Mouse (Mus musculus): ENCODE results near the gene Pip5k1c. TPM values are rescaled to one million over a fixed set of nuclear protein-coding genes. Genes with fewer than 3 reads are reported as not detected.

The Pip5k1c gene
- 13.9 and 14.7 TPM in 2 replicates for polyA plus RNA-seq (2015; fragmentation: Nextera tagmentation; extraction: Ambion mirVana)

DNA sequence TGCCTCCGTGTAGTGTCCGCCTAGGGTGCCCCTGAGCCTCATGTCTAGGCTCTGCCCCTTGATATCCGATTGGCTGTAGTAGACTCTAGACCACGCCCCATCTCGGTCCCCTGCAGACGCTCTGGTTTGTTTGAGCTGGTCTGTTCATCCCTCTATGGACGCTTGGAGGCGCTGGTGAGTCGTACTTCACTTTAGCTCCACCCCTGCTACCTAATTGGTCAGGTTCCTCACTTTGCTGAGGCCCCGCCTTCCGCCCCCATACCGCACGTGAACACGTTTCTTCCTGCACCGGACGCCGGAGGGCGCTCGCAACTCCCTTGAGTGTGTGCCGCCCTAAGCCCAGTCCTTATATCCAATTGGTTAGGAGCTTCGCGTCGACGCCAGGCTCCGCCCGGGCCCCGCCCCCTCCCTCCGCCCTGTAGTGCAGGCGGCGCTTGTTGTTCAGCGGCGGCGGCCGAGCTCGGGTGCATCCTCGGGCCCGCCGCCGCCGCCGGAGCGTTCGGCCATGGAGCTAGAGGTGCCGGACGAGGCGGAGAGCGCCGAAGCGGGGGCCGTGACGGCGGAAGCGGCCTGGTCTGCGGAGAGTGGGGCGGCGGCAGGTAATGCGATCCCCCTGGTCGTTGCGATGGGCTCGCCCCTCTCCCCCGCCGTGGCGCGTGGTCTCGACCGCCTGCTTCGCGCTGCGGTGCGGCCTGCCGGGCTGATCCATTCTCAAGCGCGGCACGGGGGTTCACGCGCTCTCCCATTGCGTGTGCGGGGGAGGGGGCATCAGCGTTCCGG lies at the start of gene Pip5k1c:
Gene Pip5k1c, plus strand, starts transcription at position 410 of the 780 bp plus-strand sequence.
- peak within 1 kb of the TSS; percentile 86 for H3K9ac ChIP-seq (ENCODE audit: low read depth, low read length)
- H3K9me3 ChIP-seq (replicated peaks; ENCODE audit: control insufficient read depth, low read length), result no peaks in the 10 kb centered on the region
- peak; percentile 94 for ATAC-seq (ENCODE audit: low read depth)
- H3K4me2 ChIP-seq (ENCODE audit: low read depth, low read length), result peak within 1 kb of the TSS; percentile 97
- under 1% methylated on average over 79 of the region's 80 CpGs for WGBS (ENCODE audit: insufficient replicate concordance)
- H3K27me3 ChIP-seq (ENCODE audit: control insufficient read depth, insufficient read depth, low read depth, low read length), result no peaks in the 10 kb centered on the region; the same call in 1 of the 2 replicates
- peak within 1 kb of the TSS; percentile 71 for H3K4me3 ChIP-seq (ENCODE audit: low read depth, low read length)
- H3K27ac ChIP-seq (ENCODE audit: low read length), result peak within 1 kb of the TSS; percentile 89
- H3K36me3 ChIP-seq (ENCODE audit: control insufficient read depth, insufficient read depth), result no peaks in the 10 kb centered on the region
- peaks cover 72% of the 10 kb centered on the region for H3K4me1 ChIP-seq (ENCODE audit: control insufficient read depth, low read depth, low read length)

DNA sequence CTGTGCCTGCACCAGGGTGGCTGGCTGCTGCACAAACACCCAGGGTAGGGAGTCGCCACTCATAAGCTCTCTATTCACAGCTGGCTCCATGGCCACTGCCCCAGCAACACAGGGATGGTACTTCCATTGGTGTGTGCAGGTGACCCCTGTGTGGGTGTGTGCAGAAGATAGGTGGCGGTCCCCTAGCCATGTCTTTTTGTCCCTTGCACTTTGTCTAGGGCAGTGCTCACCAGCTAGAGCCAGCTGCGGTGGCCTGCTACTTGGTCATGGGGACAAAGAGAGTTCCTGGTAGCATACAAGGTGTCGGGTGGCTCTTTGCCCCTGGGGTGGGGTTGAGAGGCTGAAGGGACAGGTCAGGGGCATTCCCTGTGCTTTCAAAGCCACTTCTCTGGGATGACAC lies 48.6 kb upstream of the Pip5k1c start:
- H3K4me3 ChIP-seq (ENCODE audit: low read depth, low read length), result no peak overlapping the region
- WGBS (ENCODE audit: insufficient replicate concordance), result 68% methylated on average over 4 of the region's 4 CpGs
- no peaks in the 10 kb centered on the region for H3K9me3 ChIP-seq (replicated peaks; ENCODE audit: control insufficient read depth, low read length)
- H3K9ac ChIP-seq (ENCODE audit: low read depth, low read length), result no peak overlapping the region
- H3K4me2 ChIP-seq (ENCODE audit: low read depth, low read length), result no peak overlapping the region
- no peaks in the 10 kb centered on the region for H3K36me3 ChIP-seq (ENCODE audit: control insufficient read depth, insufficient read depth)
- H3K27me3 ChIP-seq (ENCODE audit: control insufficient read depth, insufficient read depth, low read depth, low read length), result peaks cover 39% of the 10 kb centered on the region
- no peak overlapping the region for H3K27ac ChIP-seq (ENCODE audit: low read length)
- no peaks in the 10 kb centered on the region; the same call in 1 of the 2 replicates for H3K4me1 ChIP-seq (ENCODE audit: control insufficient read depth, low read depth, low read length)
- no peak for ATAC-seq (ENCODE audit: low read depth)

DNA sequence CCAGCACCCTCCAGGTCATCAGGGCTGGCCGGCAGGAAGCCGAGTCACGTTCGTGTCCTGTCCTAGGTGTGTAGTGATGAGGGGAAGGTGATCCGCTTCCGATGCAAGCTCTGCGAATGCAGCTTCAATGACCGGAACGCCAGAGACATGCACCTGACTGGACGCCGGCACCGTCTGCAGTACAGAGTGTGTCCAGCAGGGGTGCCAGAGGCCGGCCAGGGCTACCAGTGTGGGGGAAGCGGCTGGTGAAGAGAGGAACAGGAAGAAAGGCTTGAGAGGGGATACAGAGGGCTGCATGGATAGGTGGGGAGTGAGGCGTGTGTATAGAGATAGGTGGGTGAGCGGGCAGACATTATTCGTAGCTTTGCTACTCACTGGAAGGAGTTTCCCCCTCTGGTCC lies 48.2 kb upstream of the Pip5k1c start:
- Histone ChIP-seq H3K9ac (ENCODE audit: low read depth, low read length) (no peak overlapping the region), H3K27me3 (ENCODE audit: control insufficient read depth, insufficient read depth, low read depth, low read length) (peaks cover 34% of the 10 kb centered on the region), H3K36me3 (ENCODE audit: control insufficient read depth, insufficient read depth) (no peaks in the 10 kb centered on the region), H3K27ac (ENCODE audit: low read length) (no peak overlapping the region), H3K4me1 (ENCODE audit: control insufficient read depth, low read depth, low read length) (no peaks in the 10 kb centered on the region; the same call in 1 of the 2 replicates), H3K9me3 (replicated peaks; ENCODE audit: control insufficient read depth, low read length) (no peaks in the 10 kb centered on the region), H3K4me2 (ENCODE audit: low read depth, low read length) (no peak overlapping the region), H3K4me3 (ENCODE audit: low read depth, low read length) (no peak overlapping the region)
- 4% methylated on average over 17 of the region's 17 CpGs for WGBS (ENCODE audit: insufficient replicate concordance)
- peak; percentile 27; the same call in 1 of the 2 replicates for ATAC-seq (ENCODE audit: low read depth)

DNA sequence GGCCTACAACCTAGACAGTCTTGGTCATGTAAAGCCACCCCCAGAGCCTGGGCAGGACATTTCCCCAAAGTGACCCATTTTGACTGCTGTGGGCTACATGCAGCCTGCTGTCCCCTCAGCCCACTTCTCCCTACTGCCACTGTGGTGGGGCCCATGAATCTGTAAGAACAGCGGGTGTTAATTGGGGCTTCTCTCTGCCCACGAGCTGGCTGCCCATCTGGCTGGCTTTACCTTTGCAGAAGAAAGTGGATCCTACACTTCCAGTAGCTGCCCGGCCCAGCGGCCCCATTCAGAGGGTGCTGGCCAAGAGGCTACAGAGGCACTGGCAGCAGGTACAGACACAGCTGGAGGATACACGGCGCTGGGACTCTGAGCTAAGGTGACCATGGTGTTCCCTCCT lies 47.6 kb upstream of the Pip5k1c start:
- Histone ChIP-seq H3K9me3 (replicated peaks; ENCODE audit: control insufficient read depth, low read length) (no peaks in the 10 kb centered on the region), H3K4me2 (ENCODE audit: low read depth, low read length) (no peak overlapping the region), H3K4me1 (ENCODE audit: control insufficient read depth, low read depth, low read length) (no peaks in the 10 kb centered on the region; the same call in 1 of the 2 replicates), H3K9ac (ENCODE audit: low read depth, low read length) (no peak overlapping the region), H3K4me3 (ENCODE audit: low read depth, low read length) (no peak overlapping the region), H3K36me3 (ENCODE audit: control insufficient read depth, insufficient read depth) (no peaks in the 10 kb centered on the region), H3K27me3 (ENCODE audit: control insufficient read depth, insufficient read depth, low read depth, low read length) (peaks cover 28% of the 10 kb centered on the region), H3K27ac (ENCODE audit: low read length) (no peak overlapping the region)
- no peak for ATAC-seq (ENCODE audit: low read depth)
- WGBS (ENCODE audit: insufficient replicate concordance), result 73% methylated on average over 6 of the region's 6 CpGs

DNA sequence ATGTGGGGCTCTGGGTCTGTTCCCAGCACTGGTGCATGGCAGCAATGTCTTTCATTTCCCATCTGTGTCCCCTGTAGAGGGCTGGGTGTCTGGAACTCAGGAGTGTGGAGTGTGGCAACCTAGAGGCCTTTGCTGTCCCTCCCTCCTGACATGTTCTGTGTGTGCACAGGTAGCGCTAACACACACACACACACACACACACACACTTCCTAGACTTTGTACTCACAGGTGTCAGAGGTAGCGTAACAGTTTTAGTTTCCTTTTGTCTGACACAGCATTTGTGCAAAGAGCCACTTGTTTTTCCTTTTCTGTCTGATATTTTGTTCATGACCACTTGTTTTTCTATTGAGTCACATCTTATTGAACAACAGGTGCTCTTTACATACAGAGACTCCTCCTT lies 45.0 kb upstream of the Pip5k1c start:
- Histone ChIP-seq H3K4me2 (ENCODE audit: low read depth, low read length) (no peak overlapping the region), H3K36me3 (ENCODE audit: control insufficient read depth, insufficient read depth) (no peaks in the 10 kb centered on the region), H3K9ac (ENCODE audit: low read depth, low read length) (no peak overlapping the region), H3K27ac (ENCODE audit: low read length) (no peak overlapping the region), H3K4me3 (ENCODE audit: low read depth, low read length) (no peak overlapping the region), H3K9me3 (replicated peaks; ENCODE audit: control insufficient read depth, low read length) (no peaks in the 10 kb centered on the region), H3K4me1 (ENCODE audit: control insufficient read depth, low read depth, low read length) (no peaks in the 10 kb centered on the region; the same call in 1 of the 2 replicates), H3K27me3 (ENCODE audit: control insufficient read depth, insufficient read depth, low read depth, low read length) (peaks cover 24% of the 10 kb centered on the region)
- ATAC-seq (ENCODE audit: low read depth), result no peak
- WGBS (ENCODE audit: insufficient replicate concordance), result 73% methylated on average over 2 of the region's 2 CpGs

DNA sequence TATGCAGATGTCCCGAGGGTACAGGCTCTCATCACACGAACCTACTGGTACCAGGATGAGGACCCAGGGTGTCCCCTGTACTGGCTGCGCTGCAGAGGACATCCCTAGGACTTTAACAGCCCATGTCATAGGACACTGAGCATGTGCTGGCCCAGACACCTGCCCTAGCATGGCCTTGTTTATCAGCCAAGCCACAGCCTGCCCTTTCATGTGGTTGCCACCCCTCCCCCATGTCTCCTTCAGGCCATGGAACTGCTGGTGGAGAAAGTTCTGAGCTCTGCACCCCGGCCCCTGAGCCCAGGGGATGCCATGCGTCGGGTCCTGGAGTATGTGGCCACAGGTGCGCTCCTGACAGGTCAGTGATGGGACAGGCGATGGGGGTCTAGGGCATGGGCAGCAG lies 43.3 kb upstream of the Pip5k1c start:
- Histone ChIP-seq H3K27ac (ENCODE audit: low read length) (no peak overlapping the region), H3K4me1 (ENCODE audit: control insufficient read depth, low read depth, low read length) (no peaks in the 10 kb centered on the region; the same call in 1 of the 2 replicates), H3K9ac (ENCODE audit: low read depth, low read length) (no peak overlapping the region), H3K9me3 (replicated peaks; ENCODE audit: control insufficient read depth, low read length) (no peaks in the 10 kb centered on the region), H3K4me3 (ENCODE audit: low read depth, low read length) (no peak overlapping the region), H3K36me3 (ENCODE audit: control insufficient read depth, insufficient read depth) (no peaks in the 10 kb centered on the region), H3K27me3 (ENCODE audit: control insufficient read depth, insufficient read depth, low read depth, low read length) (peaks cover 24% of the 10 kb centered on the region), H3K4me2 (ENCODE audit: low read depth, low read length) (no peak overlapping the region)
- WGBS (ENCODE audit: insufficient replicate concordance), result 65% methylated on average over 8 of the region's 8 CpGs
- 0 out of 2 replicates have a peak, but pooled peaks have one; percentile 6 for ATAC-seq (ENCODE audit: low read depth)

DNA sequence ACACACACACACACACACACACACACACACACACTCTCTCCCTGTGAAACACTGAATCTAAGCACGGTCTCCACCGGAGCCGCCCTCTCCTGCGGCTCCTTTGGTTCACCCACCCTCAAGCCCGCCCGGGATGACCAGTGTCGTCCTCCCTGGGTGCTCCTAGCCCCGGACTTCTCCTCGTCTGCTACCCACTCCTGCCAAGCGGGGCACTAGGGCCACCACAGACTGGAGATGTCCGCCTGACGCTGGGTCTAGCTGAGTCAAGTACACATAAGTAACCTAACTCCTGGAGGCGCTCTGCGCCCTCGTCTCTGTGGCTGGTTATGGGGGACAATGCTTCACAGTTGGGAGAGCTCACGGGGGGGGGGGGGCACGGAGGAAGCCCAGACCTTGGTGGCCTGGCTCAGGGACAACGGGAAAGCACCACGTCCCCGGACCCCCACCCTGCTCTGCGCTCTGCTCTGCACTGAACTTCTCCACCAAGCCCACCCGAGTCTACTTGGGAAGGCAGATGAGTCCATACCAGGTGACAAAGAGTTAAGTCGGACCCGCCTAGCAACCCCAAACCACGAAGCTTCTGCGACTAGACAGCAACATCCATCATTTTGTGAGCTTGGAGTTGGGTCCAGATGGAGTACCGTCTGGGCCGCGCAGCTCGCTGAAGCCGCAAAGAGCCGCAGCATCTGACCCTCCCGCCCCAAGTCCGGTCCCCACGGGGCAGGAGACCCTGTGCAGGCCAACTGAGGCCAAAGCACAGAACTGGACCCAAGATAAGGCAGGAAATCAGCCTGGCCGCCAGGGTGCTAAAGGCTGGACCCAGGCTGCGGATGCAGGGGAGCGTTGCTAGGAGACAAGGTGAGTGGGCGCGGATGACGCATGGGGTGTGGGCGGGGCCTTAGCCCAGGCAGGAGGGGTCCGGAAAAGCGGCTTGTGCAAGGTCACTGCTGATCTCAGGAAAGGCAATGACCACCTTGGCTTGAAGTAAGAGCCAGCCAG lies 40.0 kb upstream of the Pip5k1c start, which contains the start of gene Matk:
Gene Matk, plus strand, starts transcription at position 512 of the 996 bp plus-strand sequence.
- Histone ChIP-seq H3K9ac (ENCODE audit: low read depth, low read length) (no peak within 1 kb of the TSS), H3K27ac (ENCODE audit: low read length) (no peak within 1 kb of the TSS)

DNA sequence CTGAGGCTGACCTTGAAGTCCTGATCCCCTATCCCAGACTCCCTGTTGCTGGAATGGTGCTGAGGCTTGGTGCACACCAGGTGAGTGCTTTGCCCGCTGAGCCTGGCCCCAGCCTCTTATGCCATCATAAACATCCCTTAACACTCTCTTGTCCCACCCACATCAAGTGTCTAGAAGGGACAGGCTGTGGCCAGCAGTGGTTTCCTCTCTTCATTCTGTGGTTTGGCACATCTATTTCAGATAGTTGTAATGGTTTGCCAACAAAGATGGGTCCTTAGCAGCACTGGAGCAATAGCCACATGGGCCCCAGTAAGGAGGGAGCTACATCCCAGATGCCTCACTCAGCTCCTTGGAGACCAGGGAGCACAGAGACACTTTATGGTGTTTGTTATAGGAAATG lies 37.9 kb upstream of the Pip5k1c start:
- no peak overlapping the region for H3K4me2 ChIP-seq (ENCODE audit: low read depth, low read length)
- H3K9me3 ChIP-seq (replicated peaks; ENCODE audit: control insufficient read depth, low read length), result no peaks in the 10 kb centered on the region
- H3K4me1 ChIP-seq (ENCODE audit: control insufficient read depth, low read depth, low read length), result peaks cover 9% of the 10 kb centered on the region
- WGBS (ENCODE audit: insufficient replicate concordance), result 21% methylated on average over 1 of the region's 1 CpGs
- no peak overlapping the region for H3K4me3 ChIP-seq (ENCODE audit: low read depth, low read length)
- H3K27me3 ChIP-seq (ENCODE audit: control insufficient read depth, insufficient read depth, low read depth, low read length), result peaks cover 63% of the 10 kb centered on the region
- H3K9ac ChIP-seq (ENCODE audit: low read depth, low read length), result no peak overlapping the region
- H3K36me3 ChIP-seq (ENCODE audit: control insufficient read depth, insufficient read depth), result no peaks in the 10 kb centered on the region
- no peak overlapping the region for H3K27ac ChIP-seq (ENCODE audit: low read length)
- no peak for ATAC-seq (ENCODE audit: low read depth)

More for the DNA sequence above, 40.0 kb upstream of the Pip5k1c start, which contains the start of gene Matk:
- Histone ChIP-seq H3K4me2 (ENCODE audit: low read depth, low read length) (no peak within 1 kb of the TSS), H3K4me1 (ENCODE audit: control insufficient read depth, low read depth, low read length) (peaks cover 5% of the 10 kb centered on the region), H3K4me3 (ENCODE audit: low read depth, low read length) (no peak within 1 kb of the TSS), H3K9me3 (replicated peaks; ENCODE audit: control insufficient read depth, low read length) (no peaks in the 10 kb centered on the region), H3K36me3 (ENCODE audit: control insufficient read depth, insufficient read depth) (no peaks in the 10 kb centered on the region), H3K27me3 (ENCODE audit: control insufficient read depth, insufficient read depth, low read depth, low read length) (peaks cover 47% of the 10 kb centered on the region)
- no peak for ATAC-seq (ENCODE audit: low read depth)
- WGBS (ENCODE audit: insufficient replicate concordance), result 13% methylated on average over 44 of the region's 44 CpGs

Measured in liver, embryonic 16.5 days (tissue).